Mouse (Mus musculus) E14TG2a.4 (cell line): ENCODE measurements around the gene Orc6.

ENCODE experiments used
- H3K27me3 ChIP-seq: 2 replicates; pipeline ENCODE4 v1.6.1; 2014; ENCODE audit warnings: low read length, control low read depth; ENCODE audit not compliant: insufficient read depth
- H3K36me3 ChIP-seq: 2 replicates; pipeline ENCODE4 v1.6.1; 2014; ENCODE audit warnings: low read length, control low read depth; ENCODE audit not compliant: insufficient read depth
- H3K4me1 ChIP-seq: replicated peaks from 2 replicates; pipeline ENCODE4 v1.6.1; 2014; ENCODE audit warnings: low read depth, low read length, control low read depth
- H3K4me3 ChIP-seq: replicated peaks from 2 replicates; pipeline ENCODE4 v1.5.1; 2014; ENCODE audit warnings: mild to moderate bottlenecking, low read length
- H3K9me3 ChIP-seq: 2 replicates; pipeline ENCODE4 v1.6.1; 2014; ENCODE audit warnings: low read length, control low read depth
- CTCF ChIP-seq: conservative IDR thresholded peaks from 2 replicates; pipeline ENCODE4 v1.5.1; 2014; ENCODE audit warnings: low read length
- NANOG ChIP-seq: IDR thresholded peaks from 2 replicates; pipeline ENCODE4 v1.6.1; 2014; ENCODE audit warnings: borderline replicate concordance, low read length, mixed read lengths
- POU5F1 ChIP-seq: IDR thresholded peaks from 2 replicates; pipeline ENCODE4 v1.6.1; 2014; ENCODE audit warnings: low read length, borderline replicate concordance

Orc6 gene

DNA sequence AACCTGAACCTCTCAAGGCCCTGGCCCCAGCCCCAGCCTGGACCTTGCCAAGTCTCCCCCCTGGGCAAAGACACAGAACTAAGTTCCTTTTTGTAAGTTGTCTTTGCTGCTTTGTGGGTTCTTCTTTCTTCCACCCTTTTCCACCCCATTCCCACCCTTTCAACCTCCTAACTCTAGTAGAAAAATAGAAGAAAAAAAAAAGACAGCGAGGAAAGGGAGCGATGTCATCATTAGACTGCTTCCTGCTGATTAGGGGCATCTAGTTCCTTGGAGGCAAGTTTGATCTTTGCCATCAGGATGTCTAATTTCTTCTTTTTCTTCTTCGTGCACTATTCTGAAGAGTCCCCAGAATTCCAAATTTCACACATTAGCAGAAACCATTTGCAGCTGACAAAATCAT lies 13.6 kb downstream of the Orc6 start:
- TF ChIP-seq NANOG (no peak), POU5F1 (no peak), CTCF (no peak)

DNA sequence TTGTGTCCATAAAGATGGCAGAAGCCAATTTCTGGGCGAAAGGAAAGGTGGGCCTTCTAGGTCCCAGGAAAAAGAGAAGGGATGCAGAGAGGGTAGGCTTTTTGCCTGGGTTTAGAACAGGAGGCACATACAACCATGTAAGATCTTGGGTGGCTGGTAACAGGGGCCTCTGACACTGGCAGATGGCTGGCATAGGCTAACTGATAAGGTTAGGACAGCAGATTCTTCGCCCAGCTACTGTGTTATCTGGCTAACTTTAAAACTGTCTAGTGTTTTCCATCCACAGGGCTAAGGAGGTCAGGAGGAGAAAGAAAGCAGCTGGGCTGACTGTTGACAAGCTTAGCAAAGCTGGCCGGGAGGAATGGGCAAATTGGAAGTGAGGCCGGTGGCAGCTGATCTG lies 19.1 kb downstream of the Orc6 start:
- H3K4me3 ChIP-seq, result no peak overlapping the region
- H3K27me3 ChIP-seq, result peaks cover 6% of the 10 kb centered on the region
- TF ChIP-seq NANOG (no peak), POU5F1 (no peak), CTCF (no peak)
- no peaks in the 10 kb centered on the region for H3K36me3 ChIP-seq
- H3K9me3 ChIP-seq, result no peaks in the 10 kb centered on the region
- H3K4me1 ChIP-seq, result peaks cover 10% of the 10 kb centered on the region

More for the DNA sequence above, 13.6 kb downstream of the Orc6 start:
- Histone ChIP-seq H3K4me1 (no peaks in the 10 kb centered on the region), H3K4me3 (no peak overlapping the region), H3K27me3 (no peaks in the 10 kb centered on the region), H3K9me3 (no peaks in the 10 kb centered on the region), H3K36me3 (peaks cover 10% of the 10 kb centered on the region)

DNA sequence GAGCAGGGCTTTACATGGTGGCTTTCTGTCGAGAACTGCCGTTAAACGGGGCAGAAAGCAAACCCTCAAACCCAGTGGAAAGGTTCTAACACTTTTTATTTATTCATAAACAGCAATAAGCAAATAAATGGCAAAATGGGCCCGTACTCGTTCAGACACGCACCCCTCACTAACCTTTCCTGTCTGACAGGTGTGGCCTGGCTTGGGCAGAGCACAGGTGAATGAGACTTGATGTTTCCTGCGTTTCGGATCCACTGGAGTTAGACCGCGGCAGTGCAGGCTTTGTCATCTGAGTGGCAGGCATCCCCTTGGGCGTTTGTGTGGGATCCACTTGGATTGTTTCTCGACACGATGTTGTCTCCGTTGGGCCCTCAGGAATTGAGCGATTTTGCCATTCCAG lies 22.5 kb downstream of the Orc6 start:
- peak overlapping the region; percentile 20; the same call in 1 of the 2 replicates for H3K4me3 ChIP-seq
- H3K27me3 ChIP-seq, result peaks cover 6% of the 10 kb centered on the region
- peaks cover 10% of the 10 kb centered on the region for H3K4me1 ChIP-seq
- TF ChIP-seq POU5F1 (no peak), CTCF (no peak), NANOG (no peak)
- H3K36me3 ChIP-seq, result no peaks in the 10 kb centered on the region
- H3K9me3 ChIP-seq, result no peaks in the 10 kb centered on the region

DNA sequence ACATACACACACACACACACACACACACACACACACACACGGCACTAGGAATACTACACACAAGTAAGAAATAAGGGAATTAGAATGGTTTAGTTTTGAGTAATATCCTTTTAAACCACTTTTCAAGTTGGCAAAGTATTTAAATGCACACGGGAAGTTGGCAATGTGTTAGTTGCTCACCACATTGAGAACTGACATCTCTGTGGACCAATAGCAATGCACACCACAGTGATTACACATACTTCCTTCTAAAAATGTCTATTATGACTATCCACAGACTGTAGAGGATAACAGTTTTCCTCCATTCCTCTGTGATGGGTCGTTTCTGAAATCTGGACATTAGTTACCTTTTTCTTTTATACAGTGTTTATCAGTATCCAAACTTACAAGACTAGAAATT lies 23.7 kb downstream of the Orc6 start:
- Histone ChIP-seq H3K36me3 (no peaks in the 10 kb centered on the region), H3K4me1 (peaks cover 10% of the 10 kb centered on the region), H3K9me3 (no peaks in the 10 kb centered on the region), H3K27me3 (peaks cover 6% of the 10 kb centered on the region), H3K4me3 (no peak overlapping the region)
- TF ChIP-seq NANOG (no peak), POU5F1 (no peak), CTCF (no peak)

DNA sequence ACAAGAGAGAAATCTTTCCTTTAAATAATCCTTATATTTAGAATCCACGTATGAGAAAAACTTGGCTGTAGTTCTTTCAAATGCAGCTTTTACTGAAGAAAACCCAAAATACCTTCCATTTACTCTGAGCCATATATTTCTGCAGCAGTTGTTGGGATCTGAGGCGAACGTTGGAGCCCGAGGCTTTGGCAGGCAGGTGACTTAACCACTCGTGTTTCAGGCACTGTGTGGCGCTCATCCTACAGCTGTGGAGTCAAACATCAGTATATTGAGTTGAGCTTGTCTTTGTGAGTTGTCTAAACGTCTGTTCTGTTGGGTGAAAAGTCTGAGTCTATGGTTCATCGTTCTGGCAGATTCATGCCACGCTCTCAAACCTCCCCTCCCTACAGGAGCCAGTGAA lies 27.6 kb downstream of the Orc6 start:
- H3K27me3 ChIP-seq, result peaks cover 3% of the 10 kb centered on the region; the same call in 1 of the 2 replicates
- no peaks in the 10 kb centered on the region for H3K9me3 ChIP-seq
- H3K36me3 ChIP-seq, result no peaks in the 10 kb centered on the region
- no peak overlapping the region for H3K4me3 ChIP-seq
- peaks cover 6% of the 10 kb centered on the region for H3K4me1 ChIP-seq
- TF ChIP-seq CTCF (no peak), NANOG (no peak), POU5F1 (no peak)

DNA sequence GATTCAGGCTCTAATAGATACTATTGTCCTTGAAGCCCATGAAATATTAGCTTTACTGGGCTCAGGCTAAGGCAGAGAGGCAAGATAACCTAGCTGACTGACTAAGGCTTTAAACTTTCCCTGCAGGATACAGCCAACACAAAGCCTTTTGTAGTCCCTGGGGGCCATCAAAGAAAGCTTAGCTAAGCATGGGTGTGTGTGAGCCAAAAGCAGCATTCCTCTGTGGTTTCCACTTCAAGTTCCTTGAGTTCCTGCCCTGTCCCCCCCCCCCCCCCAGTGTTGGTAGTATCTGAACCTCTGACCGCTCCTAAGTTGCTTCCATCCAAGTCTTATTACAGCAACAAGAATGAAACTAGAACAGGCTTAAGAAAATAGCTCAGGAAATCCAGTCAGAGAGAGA lies 30.1 kb downstream of the Orc6 start:
- H3K36me3 ChIP-seq, result no peaks in the 10 kb centered on the region
- H3K27me3 ChIP-seq, result no peaks in the 10 kb centered on the region
- no peaks in the 10 kb centered on the region for H3K9me3 ChIP-seq
- no peak overlapping the region for H3K4me3 ChIP-seq
- TF ChIP-seq CTCF (no peak), NANOG (no peak), POU5F1 (no peak)
- no peaks in the 10 kb centered on the region for H3K4me1 ChIP-seq

DNA sequence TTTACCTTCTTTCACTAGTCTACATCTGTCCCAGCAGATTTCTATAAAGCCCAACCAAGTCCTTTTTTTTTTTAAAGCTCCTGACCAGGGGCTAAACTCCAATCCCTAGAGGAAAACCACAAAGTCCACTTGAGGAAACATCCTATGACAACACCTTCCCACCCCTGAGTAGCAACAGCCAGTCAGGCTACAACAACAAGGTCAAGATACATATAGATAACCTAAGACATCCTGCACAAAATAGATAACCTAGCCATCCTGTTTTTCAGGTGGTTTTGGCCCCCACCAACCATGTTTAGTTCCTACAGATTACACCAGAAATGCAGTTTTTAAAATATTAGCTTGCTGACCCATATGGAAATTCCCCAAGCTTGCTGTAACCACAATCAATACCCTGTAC lies 35.7 kb downstream of the Orc6 start:
- H3K4me3 ChIP-seq, result no peak overlapping the region
- H3K4me1 ChIP-seq, result no peaks in the 10 kb centered on the region
- no peaks in the 10 kb centered on the region for H3K36me3 ChIP-seq
- TF ChIP-seq CTCF, result no peak
- TF ChIP-seq POU5F1, result no peak
- no peak for TF ChIP-seq NANOG
- no peaks in the 10 kb centered on the region for H3K27me3 ChIP-seq
- H3K9me3 ChIP-seq, result no peaks in the 10 kb centered on the region

DNA sequence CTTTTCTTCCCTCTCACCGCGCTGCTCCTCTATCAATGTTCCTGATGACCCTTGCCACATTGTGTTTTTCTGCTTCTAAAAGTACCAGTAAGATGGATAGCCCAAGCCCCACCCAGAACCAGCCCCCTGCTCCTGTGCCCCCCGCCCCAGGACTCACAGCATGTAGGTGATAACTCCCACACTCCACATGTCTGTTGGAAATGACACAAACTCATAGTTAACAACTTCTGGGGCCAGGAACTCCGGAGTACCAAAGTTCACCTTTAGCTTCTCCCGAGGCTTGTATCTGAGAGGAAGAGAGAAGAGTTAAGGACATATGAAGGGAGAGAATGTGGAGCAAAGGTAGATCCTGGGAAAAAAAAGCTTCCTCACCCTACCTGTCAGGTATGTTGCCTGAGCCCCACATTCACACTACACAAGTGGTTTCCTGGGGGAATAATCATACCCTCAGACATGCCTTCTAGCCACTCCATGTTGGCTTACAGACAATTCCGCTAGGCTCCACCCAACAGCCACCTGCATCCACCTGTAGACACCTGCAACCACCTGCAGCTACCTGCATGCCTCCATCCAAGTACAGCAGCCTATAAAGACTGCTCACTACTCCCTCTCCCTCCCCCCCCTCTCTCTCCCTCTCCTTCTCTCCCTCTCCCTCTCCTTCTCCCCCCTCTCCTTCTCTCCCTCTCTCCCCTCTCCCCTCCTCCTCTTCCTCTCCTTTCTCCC lies 36.9 kb downstream of the Orc6 start:
- no peaks in the 10 kb centered on the region for H3K4me1 ChIP-seq
- TF ChIP-seq POU5F1, result no peak
- TF ChIP-seq NANOG, result no peak
- no peak for TF ChIP-seq CTCF
- no peaks in the 10 kb centered on the region for H3K36me3 ChIP-seq
- no peak overlapping the region for H3K4me3 ChIP-seq
- H3K27me3 ChIP-seq, result no peaks in the 10 kb centered on the region
- no peaks in the 10 kb centered on the region for H3K9me3 ChIP-seq

DNA sequence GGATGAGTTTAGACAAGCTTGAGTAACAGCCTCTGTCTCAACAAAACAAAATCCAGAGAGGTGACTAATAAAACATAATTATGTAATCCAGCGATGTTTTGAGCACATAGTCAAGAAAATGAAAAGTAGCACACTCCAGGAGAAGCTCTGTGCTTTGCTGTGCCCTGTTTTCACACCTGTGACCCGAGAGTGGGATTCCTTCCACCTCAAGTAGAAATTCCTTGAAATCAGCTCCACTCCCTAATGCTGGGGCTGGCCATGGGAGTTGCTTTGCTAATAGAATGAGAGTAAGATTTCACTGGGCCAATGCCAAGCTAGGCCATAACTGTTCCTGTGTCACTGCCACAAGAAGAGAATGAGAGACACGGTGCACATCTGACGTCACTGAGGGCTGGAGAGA lies 38.2 kb downstream of the Orc6 start:
- no peak overlapping the region for H3K4me3 ChIP-seq
- H3K9me3 ChIP-seq, result no peaks in the 10 kb centered on the region
- no peak for TF ChIP-seq NANOG
- TF ChIP-seq CTCF, result no peak
- TF ChIP-seq POU5F1, result no peak
- no peaks in the 10 kb centered on the region for H3K36me3 ChIP-seq
- no peaks in the 10 kb centered on the region for H3K27me3 ChIP-seq
- no peaks in the 10 kb centered on the region for H3K4me1 ChIP-seq
